Mouse (Mus musculus) cortical plate, adult 2 months (tissue): Measurements from ENCODE around the gene Prkce.

Source experiments
- CTCF ChIP-seq: fragments of 200-500 bp; IDR thresholded peaks from 2 replicates; pipeline ENCODE4 v1.5.1; 2011; ENCODE audit warnings: mild to moderate bottlenecking, control low read depth, low read length; ENCODE audit not compliant: insufficient read depth; ENCODE audit errors: extremely low read depth
- POLR2A ChIP-seq: fragments of 200-500 bp; IDR thresholded peaks from 2 replicates; pipeline ENCODE4 v1.6.1; 2011; ENCODE audit warnings: mild to moderate bottlenecking, low read length, control low read depth; ENCODE audit not compliant: insufficient read depth; ENCODE audit errors: extremely low read depth

DNA sequence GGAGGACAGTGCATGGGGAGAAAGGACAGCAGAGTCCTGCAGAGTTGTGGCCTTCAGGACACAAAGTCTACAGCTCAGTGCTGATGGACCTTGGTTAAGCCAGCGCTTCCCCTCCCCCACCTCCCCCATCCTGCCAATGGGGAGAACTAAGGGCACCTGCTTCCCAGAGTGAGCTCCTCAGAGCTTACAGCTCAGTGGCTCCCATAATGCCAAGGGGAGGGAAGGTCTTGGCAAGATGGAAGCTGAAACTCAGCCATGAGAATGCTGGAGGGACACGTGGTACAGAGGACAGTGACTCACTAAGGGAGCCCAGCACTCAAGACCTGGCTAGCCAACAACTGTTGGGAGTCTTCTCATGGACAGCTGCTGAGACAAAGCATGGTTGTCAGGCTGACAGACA is 530.2 kb downstream of the Prkce start:
- no peak for TF ChIP-seq CTCF
- no peak for TF ChIP-seq POLR2A
